Mouse (Mus musculus) right cerebral cortex, postnatal 36 days (tissue): Measurements from ENCODE around the gene Dmpk.
"Not testable (repeated sequence)": the region's sequence is repeated elsewhere in the genome, so short reads cannot be mapped to it uniquely, and the experiment has no call there.

Experiments used
- DNase-seq, 2 experiments: peaks; one replicate each; pipeline ENCODE4 v3.0.0; 2022; ENCODE audit warnings: low spot score in 2 of 2, mixed read lengths in 1 of 2

Gene Dmpk

DNA sequence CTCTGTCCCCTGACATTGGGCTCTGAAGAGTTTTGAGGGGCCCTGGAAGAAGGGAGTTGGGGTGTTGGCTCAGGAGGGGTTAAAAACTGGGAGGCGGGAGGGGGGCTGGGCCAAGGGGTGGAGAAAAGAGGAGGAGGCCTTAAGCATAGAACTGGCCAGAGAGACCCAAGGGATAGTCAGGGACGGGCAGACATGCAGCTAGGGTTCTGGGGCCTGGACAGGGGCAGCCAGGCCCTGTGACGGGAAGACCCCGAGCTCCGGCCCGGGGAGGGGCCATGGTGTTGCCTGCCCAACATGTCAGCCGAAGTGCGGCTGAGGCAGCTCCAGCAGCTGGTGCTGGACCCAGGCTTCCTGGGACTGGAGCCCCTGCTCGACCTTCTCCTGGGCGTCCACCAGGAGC, at the start of gene Dmpk:
Gene Dmpk (plus strand): TSS at position 149 of the 400 bp plus-strand sequence.
- DNase-seq, result no peak

DNA sequence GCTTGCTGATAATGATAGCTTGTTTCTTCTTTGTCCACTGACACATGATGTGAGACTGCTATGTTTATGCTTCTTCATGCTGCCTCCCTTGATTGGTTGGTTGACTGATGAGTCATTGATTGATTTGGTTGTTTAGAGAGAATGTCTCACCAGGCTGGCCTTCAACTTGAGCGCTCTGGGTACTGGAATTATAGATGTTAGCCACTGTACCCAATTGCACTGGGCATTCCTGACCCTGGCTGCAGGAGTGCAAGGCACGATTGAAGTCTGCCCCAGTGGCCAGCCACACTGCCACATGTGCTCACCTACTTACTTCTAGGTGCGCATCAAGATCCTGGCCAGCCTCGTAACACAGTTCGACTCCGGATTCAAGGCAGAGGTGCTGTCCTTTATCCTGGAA, 39.0 kb upstream of the Dmpk start:
- no peak for DNase-seq

DNA sequence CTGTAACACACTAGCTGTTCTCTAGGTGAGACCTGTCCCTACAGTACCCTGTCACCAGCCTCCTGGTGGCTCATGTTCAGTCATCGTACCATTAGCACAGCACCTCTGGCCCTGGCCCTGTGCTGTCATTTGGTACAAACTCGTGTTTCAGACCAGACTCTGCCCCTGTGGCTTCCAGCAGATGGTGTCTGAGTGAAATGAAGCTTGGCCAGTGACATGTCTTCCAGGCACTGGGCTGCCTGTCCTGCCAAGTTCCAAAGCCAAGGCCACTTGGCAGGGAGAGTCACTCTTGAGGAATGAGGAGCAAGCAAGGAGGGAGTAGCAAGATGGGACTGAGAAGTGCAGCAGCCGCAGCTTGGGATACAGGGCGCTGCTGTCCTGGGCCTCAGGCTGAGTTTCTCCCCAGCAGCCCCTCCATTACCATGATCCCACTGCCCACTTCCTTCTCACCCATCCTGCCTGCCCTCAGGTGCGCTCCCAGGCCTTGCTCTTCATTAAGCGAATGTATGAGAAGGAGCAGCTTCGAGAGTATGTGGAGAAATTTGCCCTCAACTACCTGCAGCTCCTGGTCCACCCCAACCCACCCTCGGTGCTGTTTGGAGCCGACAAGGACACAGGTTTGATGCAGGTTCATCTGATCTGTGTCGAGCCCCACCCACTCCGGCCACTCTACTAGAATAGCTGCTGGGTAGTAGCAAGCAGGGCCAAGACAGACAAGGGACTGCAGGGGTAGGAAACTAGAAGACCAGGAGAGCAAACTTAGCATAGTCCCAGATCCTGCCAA, 37.2 kb upstream of the Dmpk start:
- DNase-seq, result no peak

DNA sequence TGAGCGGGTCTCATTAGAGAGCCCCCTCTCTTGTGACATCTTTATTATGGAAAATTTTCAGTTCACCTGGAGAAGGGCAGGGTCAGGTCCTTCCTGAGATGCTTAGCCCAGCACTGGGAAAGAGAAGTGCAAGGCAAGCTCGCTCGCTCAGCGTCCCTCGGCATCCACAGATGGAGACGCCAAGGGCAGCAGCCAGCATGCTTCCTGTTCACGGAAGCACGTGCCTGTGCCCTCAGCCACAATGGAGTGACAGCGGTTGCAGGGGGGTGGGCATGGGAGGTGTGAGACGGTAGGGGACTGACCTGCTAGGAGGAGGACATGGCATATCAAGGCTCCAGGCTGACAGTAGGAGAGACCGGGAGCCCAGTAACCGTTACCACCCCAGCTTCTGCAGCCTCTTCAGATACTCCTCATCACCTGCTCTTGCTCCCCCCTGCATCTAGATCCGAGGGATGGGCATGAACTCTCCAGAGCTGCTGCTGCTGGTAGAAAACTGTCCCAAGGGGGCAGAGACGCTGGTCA, 35.6 kb upstream of the Dmpk start:
- DNase-seq, result no peak

DNA sequence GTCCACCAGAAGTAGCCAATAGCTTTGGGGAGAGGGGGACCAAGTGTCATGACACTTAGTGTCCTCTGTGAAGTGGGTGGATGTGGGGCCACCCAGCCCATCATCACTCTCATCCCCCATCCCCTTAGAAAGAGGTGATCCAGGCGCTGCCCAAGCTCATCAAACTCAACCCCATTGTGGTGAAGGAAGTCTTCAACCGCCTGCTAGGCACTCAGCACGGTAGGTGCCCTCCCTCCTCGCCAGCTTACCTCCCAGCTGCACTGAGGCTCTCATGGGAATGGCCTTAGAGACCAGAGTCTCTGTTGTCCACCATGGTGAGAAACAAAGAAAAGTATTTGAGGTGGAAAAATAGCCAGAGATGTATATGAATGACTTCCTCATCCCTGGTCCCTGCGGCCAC, 34.4 kb upstream of the Dmpk start:
- DNase-seq, result no peak

DNA sequence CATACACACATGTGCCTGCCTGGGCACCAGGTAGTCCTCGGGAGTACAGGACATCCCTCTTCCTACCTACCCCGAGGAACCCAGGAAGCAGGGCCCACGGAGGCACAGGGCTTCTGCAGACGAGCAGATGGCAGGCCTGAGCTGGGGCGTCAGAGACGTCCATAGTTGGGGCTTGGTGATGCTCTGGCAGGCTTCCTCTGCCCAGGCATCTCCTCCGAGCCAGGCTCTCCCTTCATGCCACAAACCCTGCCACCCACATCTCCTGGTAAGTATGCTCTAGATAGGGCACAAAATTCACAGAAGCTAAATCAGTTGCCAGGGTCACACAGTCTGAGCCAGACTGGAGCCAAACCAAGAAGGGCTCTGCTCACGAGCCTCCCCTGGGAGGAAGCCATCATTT, 33.5 kb upstream of the Dmpk start:
- DNase-seq, result no peak

DNA sequence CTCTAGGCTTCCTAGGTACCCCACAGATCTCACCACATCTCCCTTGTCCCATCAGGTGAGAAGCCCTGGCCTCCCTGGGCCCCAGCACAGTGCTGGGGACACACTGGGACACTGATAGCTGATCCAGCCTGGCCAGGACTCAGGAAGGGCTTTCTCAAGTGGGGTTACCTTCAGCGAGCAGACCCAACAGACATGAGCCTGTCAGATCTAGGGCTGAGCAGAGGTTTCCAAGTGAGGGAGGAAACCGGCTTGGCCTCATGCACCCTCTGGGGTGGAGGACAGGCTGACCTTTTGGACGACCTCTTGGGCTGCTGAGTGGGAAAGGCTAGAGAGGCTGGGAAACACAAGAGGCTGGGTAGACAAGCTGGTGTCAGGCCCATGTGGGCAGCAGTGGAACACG, 32.5 kb upstream of the Dmpk start:
- DNase-seq, result no peak

DNA sequence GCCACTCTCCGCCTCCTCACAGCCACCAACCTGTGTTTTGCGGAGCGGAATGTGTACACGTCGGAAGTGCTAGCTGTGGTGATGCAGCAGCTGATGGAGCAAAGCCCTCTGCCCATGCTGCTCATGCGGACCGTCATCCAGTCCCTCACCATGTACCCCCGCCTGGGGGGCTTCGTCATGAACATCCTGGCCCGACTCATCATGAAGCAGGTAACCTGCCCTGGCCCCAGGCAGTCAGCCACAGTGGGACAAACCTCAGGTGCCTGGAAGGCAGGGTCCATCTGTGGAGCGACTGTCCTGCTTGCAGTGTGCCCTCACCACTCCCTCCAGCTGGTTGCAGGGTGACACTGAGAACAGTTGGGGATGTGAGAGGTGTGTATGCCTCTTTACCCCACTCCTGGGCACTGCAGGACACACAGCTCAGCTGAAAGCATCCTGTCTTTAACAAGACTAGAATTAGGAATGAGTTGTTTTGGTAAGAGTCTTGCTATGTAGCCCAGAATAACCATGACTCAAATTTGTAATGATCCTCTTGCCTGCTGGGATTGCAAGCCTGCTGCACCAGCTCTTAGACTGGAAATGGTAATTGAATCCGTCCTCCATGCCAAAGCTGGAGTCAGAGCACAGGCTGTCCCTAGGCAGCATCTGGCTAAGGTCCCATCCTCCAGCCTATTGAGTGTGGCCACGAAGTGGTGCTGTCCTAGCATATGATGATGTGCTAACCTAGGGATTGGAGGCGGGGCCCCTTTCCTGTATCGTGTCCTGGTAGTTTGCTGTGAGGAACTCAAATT, 31.1 kb upstream of the Dmpk start:
- DNase-seq, result peak; percentile 65 to 79

DNA sequence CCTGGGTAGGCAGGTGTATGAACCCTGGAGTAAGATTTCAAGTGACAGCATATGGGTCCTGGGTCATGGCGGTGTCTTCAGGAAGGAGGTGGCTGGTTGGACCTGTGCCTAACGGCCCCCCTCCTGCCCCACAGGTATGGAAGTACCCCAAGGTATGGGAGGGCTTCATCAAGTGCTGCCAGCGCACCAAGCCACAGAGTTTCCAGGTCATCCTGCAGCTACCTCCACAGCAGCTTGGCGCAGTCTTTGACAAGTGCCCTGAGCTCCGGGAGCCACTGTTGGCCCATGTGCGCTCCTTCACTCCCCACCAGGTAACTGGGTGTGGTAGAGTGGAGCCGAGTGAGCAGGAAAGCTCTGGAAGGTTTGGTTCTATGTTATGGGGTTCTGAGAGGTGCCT, 30.5 kb upstream of the Dmpk start:
- no peak for DNase-seq

DNA sequence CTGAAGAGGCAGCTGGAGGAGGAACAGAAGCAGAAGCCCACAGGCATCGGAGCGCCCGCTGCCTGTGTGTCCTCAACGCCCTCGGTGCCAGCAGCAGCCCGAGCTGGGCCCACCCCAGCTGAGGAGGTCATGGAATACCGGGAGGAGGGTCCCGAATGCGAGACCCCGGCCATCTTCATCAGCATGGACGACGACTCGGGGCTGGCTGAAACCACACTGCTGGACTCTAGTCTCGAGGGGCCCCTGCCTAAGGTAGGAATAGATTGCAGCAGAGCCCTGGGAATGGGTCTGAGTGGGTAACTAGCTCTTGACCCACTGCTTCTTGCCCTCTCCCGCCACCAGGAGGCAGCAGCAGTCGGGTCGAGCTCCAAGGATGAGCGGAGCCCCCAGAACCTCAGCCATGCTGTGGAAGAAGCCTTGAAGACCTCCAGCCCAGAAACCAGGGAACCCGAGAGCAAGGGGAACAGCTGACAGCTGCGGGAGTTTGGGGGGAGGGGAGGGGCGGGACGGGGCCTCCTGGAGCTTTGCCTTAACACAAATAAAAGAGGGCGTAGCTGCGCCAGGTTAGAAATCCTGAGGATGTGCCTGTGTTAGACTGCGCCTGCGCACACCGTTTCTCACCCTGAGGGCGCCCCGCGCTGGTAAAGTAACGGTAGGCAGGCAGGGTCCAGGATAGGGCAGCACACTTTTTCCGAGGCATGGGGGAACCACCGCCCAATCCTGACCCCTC, 29.4 kb upstream of the Dmpk start, which contains the start of gene Rsph6a:
Gene Rsph6a (plus strand): TSS at position 644 of the 730 bp plus-strand sequence.
- no peak for DNase-seq

DNA sequence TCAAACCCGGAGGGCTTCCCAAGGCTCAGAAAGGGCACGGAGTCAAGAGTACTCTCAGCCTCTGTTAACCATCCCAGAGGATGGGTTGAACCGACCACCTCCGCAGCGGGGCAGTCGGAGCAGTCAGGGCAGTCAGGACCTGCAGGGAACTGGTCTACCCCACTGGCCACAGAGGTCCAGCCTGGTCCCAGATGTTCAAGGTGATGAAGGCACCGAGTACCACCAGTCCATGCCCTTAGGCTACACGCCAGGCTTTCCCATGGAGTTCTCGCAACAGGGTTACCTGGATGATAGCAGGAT, 28.9 kb upstream of the Dmpk start:
- DNase-seq, result no peak

DNA sequence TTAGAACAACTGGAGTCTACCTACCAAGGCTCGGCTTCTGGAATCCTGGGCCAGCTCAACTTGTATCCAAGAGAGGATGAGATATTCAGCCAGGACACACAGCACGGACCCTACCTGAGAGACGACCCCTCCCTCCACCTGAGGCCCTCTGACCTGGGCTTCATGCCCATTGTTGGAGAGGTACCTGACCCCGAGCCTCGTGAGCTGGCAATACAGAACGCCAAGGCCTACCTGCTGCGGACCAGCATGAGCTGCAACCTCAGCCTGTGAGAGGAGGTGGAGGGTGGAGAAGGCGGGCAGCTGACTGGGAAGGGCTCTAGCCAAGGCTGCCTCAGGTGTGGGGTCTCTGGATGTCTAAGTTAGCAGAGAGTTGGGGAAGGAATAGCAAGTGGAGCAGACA, 28.5 kb upstream of the Dmpk start:
- DNase-seq, result no peak

DNA sequence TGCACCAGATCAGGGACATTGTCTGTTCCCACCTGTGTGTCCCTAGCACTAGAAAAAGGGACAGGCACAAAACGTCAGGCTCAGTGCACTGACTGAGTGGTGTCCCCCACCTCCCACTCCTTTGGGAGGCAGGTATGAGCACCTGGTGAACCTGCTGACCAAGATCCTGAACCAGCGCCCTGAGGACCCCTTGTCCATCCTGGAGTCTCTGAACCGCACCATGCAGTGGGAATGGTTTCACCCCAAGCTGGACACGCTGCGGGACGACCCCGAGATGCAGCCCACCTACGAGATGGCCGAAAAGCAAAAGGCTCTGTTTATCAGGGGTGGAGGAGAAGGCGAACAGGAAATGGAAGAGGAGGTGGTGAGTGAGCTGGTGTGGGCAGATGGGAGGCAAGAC, 26.2 kb upstream of the Dmpk start:
- no peak for DNase-seq

DNA sequence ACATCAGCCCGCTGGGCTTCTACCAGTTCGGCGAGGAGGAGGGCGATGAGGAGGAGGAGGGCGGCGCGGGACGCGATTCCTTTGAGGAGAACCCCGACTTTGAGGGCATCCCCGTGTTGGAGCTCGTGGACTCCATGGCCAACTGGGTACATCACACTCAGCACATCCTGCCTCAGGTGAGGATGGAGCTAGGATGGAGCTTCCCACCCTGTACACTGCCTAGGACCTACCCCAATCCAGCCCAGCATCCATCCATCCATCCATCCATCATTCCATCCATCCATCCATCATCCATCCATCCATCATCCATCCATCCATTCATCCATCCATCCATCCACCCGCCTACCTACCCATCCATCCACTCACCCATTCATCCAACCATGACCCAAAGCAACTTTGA, 17.8 kb upstream of the Dmpk start:
- no peak for DNase-seq

DNA sequence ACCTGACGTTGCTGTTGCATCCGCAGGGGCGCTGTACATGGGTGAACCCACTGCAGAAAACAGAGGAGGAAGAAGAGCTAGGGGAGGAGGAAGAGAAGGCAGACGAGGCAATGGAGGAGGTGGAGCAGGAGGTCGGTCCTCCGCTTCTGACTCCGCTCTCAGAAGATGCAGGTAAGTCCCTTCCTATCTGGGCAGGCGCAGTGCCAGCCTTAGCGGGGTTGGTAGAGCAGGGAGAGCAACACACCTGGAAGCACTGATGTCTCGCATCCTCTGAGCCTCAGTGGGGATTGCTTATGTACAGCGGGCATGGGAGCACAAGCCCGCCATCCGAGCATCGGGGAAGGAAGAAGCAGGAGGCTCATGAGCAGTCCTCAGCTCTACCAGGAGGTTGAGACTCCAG, 16.6 kb upstream of the Dmpk start:
- no peak for DNase-seq

DNA sequence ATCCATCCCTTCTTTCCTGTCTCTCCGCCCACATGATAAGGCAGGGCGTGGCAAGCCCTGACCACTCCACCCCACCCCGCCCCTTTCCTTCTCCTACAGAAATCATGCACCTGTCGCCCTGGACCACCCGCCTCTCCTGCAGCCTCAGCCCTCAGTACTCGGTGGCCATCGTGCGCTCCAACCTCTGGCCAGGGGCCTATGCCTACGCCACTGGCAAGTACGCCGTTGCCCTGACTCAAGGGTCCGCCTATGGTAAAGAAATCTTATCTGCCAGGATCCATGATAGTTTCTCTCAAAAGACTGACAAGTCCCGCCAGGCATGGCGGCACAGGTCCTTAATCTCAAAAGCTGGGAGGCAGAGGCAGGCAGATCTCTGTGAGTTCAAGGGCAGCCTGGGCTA, 15.7 kb upstream of the Dmpk start:
- no peak for DNase-seq

DNA sequence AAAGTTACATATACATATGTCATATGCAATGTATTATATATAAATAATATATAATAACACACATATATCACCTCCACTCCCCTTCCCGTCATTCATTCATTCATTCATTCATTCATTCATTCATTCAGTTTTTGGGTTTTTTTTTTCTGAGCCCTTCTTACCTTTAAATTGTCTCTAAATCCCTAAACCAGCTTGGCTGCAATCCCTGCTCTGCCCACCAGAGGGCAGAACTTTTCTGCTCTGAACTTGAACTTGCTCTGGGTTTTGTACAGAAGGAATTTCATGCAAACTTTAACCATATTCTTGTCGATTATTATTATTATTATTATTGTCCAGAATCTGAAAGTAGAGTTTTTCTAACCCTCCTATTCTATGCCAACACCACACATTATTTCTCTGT, 14.9 kb upstream of the Dmpk start:
- no peak for DNase-seq

DNA sequence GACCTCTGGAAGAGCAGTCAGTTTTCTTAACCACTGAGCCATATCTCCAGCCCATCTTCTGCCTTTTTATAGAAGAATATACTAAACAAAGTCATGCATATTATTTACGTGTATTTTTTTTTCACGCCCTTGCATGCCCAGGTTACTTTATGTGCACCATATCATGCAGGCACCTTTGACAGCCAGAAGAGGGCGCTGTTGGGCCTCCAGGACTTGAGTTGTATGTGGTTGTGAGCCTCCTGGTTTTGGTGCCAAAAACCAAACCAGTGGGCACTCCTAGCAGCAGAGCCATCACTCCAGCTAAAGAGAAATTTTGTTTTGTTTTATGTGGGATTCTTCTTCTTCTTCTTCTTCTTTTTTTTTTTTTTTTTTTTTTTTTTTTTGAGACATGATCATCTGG, 14.1 kb upstream of the Dmpk start:
- no peak for DNase-seq

DNA sequence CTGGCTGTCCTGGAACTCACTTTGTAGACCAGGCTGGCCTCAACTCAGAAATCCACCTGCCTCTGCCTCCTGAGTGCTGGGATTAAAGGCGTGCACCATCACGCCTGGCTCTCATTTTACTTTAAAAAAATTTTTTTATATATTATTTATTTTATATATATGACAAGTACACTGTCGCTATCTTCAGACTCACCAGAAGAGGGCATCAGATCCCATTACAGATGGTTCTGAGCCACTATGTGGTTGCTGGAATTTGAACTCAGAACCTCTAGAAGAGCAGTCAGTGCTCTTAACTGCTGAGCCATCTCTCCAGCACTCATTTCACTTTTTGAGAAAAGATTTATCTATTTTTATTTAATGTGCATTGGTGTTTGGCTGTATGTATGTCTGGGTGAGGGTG, 12.6 kb upstream of the Dmpk start:
- not testable (repeated sequence) for DNase-seq

DNA sequence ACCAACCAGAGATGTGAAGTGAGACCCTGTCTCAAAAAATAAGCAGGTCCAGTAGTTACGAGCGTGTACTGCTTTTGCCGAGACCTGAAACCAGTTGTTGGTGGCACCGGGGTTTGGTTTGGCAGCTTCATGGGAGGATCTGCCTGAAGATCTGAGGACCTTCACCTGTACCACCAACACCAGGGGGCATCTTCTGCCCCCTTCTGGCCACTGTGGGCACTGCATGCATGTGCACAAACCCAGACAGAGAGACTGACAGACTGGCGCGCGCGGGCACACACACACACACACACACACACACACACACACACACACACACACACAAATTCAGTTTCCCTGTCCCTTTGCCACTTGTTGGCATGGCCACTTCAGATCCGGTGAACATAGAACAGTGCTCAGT, 10.1 kb upstream of the Dmpk start:
- no peak for DNase-seq

DNA sequence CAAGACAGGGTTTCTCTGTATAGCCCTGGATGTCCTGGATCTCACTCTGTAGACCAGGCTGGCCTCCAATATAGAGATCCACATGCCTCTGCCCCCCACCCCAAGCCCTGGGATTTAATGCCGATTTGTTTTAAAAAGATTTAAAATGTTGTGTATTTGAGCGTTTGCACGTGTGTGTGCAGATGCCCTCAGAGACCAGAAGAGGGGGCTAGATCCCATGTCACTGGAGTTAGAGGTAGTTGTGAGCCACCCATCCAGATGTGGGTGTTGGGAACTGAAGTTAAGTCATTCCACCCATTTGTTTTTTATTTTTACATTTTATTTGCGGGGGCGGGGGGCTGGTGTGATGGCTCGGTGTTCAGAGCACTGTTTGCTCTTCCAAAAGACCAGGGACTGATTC, 9.2 kb upstream of the Dmpk start:
- DNase-seq, result no peak

DNA sequence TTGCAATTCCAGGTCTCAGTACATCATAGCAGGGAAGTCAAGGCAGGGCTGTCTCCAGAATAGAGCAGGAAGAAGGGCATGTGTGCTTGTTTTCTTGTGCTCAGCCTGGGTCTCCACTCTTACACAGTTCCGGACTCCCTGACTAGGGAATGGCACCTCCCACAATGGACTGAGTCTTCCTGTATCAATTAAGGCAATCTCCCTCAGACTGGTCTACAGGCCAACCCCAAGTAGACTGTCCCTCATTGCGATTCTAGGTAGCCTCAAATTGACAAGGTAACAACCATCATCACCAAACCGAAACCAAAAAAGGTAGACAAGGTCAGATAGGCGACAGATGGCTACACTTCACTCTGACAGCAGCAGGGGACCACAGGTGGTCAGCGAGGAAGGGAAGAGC, 8.4 kb upstream of the Dmpk start:
- no peak for DNase-seq
